Mouse (Mus musculus) brain, embryonic 14.5 days (tissue): Measurements from ENCODE around the gene Rnf19b.

ENCODE experiments used
- CTCF ChIP-seq: fragments of 200-500 bp; IDR thresholded peaks from 2 replicates; pipeline ENCODE4 v1.5.1; 2012; ENCODE audit warnings: inconsistent platforms, mild to moderate bottlenecking, moderate library complexity, borderline replicate concordance; ENCODE audit not compliant: insufficient read depth, insufficient read length; ENCODE audit errors: extremely low read depth
- POLR2A ChIP-seq: fragments of 200-500 bp; IDR thresholded peaks from 2 replicates; pipeline ENCODE4 v1.6.1; 2012; ENCODE audit warnings: mild to moderate bottlenecking, inconsistent platforms, borderline replicate concordance; ENCODE audit not compliant: poor library complexity, insufficient read depth, insufficient read length, severe bottlenecking; ENCODE audit errors: extremely low read depth

- no peak for TF ChIP-seq CTCF
- TF ChIP-seq POLR2A: no peak
Observed at GRCm38 (mm10) chr4:129129387-129129786, 71.3 kb downstream of the Rnf19b start.
